Mouse (Mus musculus): ENCODE measurements at regions not wholly inside any gene's neighbourhood (a gene's known extent, or its start where the extent isn't known, plus 50 kb on each side); places are given as distances from the start of the nearest gene placed in this dataset.

GRCm38 (mm10) chr3:34949867-34950266 is 299.7 kb downstream of the Sox2 start:
- Histone ChIP-seq H3K9ac (replicated peaks) (no peak overlapping the region), H3K9me3 (ENCODE audit: control insufficient read depth, low read length) (no peaks in the 10 kb centered on the region), H3K27me3 (ENCODE audit: control insufficient read depth, insufficient read depth, low read length) (no peaks in the 10 kb centered on the region), H3K4me3 (ENCODE audit: insufficient read depth in 1 of 2, low read depth in 2 of 2, low read length in 2 of 2) (no peak overlapping the region), H3K4me1 (replicated peaks; ENCODE audit: control insufficient read depth in 2 of 2, insufficient read depth in 2 of 2, low read length in 1 of 2) (no peaks in the 10 kb centered on the region), H3K27ac (no peak overlapping the region), H3K36me3 (replicated peaks; ENCODE audit: control insufficient read depth, insufficient read depth, low read depth) (no peaks in the 10 kb centered on the region), H3K4me2 (ENCODE audit: low read depth) (no peak overlapping the region)
- 35% methylated on average over 3 of the region's 3 CpGs for WGBS (ENCODE audit: insufficient replicate concordance)
- no peak for ATAC-seq (ENCODE audit: insufficient read depth)
- TF ChIP-seq EP300 (IDR thresholded peaks at IDR 0.05; ENCODE audit: low read depth) (no peak), CTCF (IDR thresholded peaks at IDR 0.05; ENCODE audit: low read depth) (no peak)
- DNase-seq (ENCODE audit: low read depth in 3 of 3, low spot score in 3 of 3): no peak

- DNase-seq (ENCODE audit: low read depth in 3 of 3, low spot score in 3 of 3) (no peak), ATAC-seq (ENCODE audit: insufficient read depth) (no peak)
- no peak overlapping the region for H3K27ac ChIP-seq
- no peaks in the 10 kb centered on the region for H3K27me3 ChIP-seq (ENCODE audit: control insufficient read depth, insufficient read depth, low read length)
- H3K4me2 ChIP-seq (ENCODE audit: low read depth): no peak overlapping the region
- H3K4me1 ChIP-seq (replicated peaks; ENCODE audit: control insufficient read depth in 2 of 2, insufficient read depth in 2 of 2, low read length in 1 of 2): no peaks in the 10 kb centered on the region
- H3K9me3 ChIP-seq (ENCODE audit: control insufficient read depth, low read length): no peaks in the 10 kb centered on the region
- H3K36me3 ChIP-seq (replicated peaks; ENCODE audit: control insufficient read depth, insufficient read depth, low read depth): no peaks in the 10 kb centered on the region
- TF ChIP-seq CTCF (IDR thresholded peaks at IDR 0.05; ENCODE audit: low read depth) (no peak), EP300 (IDR thresholded peaks at IDR 0.05; ENCODE audit: low read depth) (no peak)
- H3K9ac ChIP-seq (replicated peaks): no peak overlapping the region
- no peak overlapping the region for H3K4me3 ChIP-seq (ENCODE audit: insufficient read depth in 1 of 2, low read depth in 2 of 2, low read length in 2 of 2)
- 51% methylated on average over 4 of the region's 4 CpGs for WGBS (ENCODE audit: insufficient replicate concordance)
Measured at GRCm38 (mm10) chr3:34956183-34956582, 306.0 kb downstream of the Sox2 start.

DNA sequence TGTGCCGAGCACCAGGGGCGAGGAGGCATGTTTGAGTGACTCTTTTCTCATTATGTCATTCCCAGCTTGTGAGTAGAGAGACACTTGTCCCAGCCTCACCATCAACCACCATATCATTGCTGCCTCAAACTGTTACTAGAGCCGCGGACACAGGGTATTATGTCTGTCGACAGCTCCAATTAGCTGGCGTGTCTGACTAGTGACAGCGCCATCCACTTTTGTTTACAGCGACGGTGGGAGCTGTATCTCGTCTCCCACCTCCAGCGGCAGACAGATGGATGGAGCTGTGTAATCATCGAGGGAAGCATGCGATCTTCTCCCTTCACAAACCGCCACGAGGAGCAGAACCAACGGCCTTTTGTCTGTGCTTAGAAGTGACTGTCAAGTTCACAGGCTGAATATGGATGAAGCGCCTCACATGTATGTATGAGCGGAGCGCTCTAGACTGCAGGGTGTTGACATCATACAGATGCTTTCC is 308.9 kb downstream of the Sox2 start:
- H3K4me3 ChIP-seq (ENCODE audit: insufficient read depth in 1 of 2, low read depth in 2 of 2, low read length in 2 of 2): no peak overlapping the region
- H3K4me2 ChIP-seq (ENCODE audit: low read depth): no peak overlapping the region
- H3K9ac ChIP-seq (replicated peaks): no peak overlapping the region
- DNase-seq (ENCODE audit: low read depth in 3 of 3, low spot score in 3 of 3): no peak
- H3K36me3 ChIP-seq (replicated peaks; ENCODE audit: control insufficient read depth, insufficient read depth, low read depth): no peaks in the 10 kb centered on the region
- H3K27ac ChIP-seq: no peak overlapping the region
- no peaks in the 10 kb centered on the region for H3K9me3 ChIP-seq (ENCODE audit: control insufficient read depth, low read length)
- no peak for TF ChIP-seq CTCF (IDR thresholded peaks at IDR 0.05; ENCODE audit: low read depth)
- no peak for TF ChIP-seq EP300 (IDR thresholded peaks at IDR 0.05; ENCODE audit: low read depth)
- 72% methylated on average over 19 of the region's 19 CpGs for WGBS (ENCODE audit: insufficient replicate concordance)
- H3K27me3 ChIP-seq (ENCODE audit: control insufficient read depth, insufficient read depth, low read length): no peaks in the 10 kb centered on the region
- no peaks in the 10 kb centered on the region for H3K4me1 ChIP-seq (replicated peaks; ENCODE audit: control insufficient read depth in 2 of 2, insufficient read depth in 2 of 2, low read length in 1 of 2)
- ATAC-seq (ENCODE audit: insufficient read depth): no peak

GRCm38 (mm10) chr3:34966442-34966841 is 316.2 kb downstream of the Sox2 start:
- H3K4me1 ChIP-seq (replicated peaks; ENCODE audit: control insufficient read depth in 2 of 2, insufficient read depth in 2 of 2, low read length in 1 of 2): no peaks in the 10 kb centered on the region
- H3K9me3 ChIP-seq (ENCODE audit: control insufficient read depth, low read length): no peaks in the 10 kb centered on the region
- H3K27me3 ChIP-seq (ENCODE audit: control insufficient read depth, insufficient read depth, low read length): no peaks in the 10 kb centered on the region
- H3K27ac ChIP-seq: no peak overlapping the region
- H3K4me2 ChIP-seq (ENCODE audit: low read depth): no peak overlapping the region
- WGBS (ENCODE audit: insufficient replicate concordance): 59% methylated on average over 6 of the region's 6 CpGs
- TF ChIP-seq CTCF (IDR thresholded peaks at IDR 0.05; ENCODE audit: low read depth) (no peak), EP300 (IDR thresholded peaks at IDR 0.05; ENCODE audit: low read depth) (no peak)
- no peak for ATAC-seq (ENCODE audit: insufficient read depth)
- no peak overlapping the region for H3K9ac ChIP-seq (replicated peaks)
- DNase-seq (ENCODE audit: low read depth in 3 of 3, low spot score in 3 of 3): no peak
- H3K4me3 ChIP-seq (ENCODE audit: insufficient read depth in 1 of 2, low read depth in 2 of 2, low read length in 2 of 2): no peak overlapping the region
- no peaks in the 10 kb centered on the region for H3K36me3 ChIP-seq (replicated peaks; ENCODE audit: control insufficient read depth, insufficient read depth, low read depth)

GRCm38 (mm10) chr3:34967911-34968310 is 317.7 kb downstream of the Sox2 start:
- H3K27me3 ChIP-seq (ENCODE audit: control insufficient read depth, insufficient read depth, low read length): no peaks in the 10 kb centered on the region
- no peak for DNase-seq (ENCODE audit: low read depth in 3 of 3, low spot score in 3 of 3)
- TF ChIP-seq CTCF (IDR thresholded peaks at IDR 0.05; ENCODE audit: low read depth) (no peak), EP300 (IDR thresholded peaks at IDR 0.05; ENCODE audit: low read depth) (no peak)
- no peak overlapping the region for H3K4me2 ChIP-seq (ENCODE audit: low read depth)
- H3K9me3 ChIP-seq (ENCODE audit: control insufficient read depth, low read length): no peaks in the 10 kb centered on the region
- WGBS (ENCODE audit: insufficient replicate concordance): 43% methylated on average over 2 of the region's 2 CpGs
- H3K36me3 ChIP-seq (replicated peaks; ENCODE audit: control insufficient read depth, insufficient read depth, low read depth): no peaks in the 10 kb centered on the region
- ATAC-seq (ENCODE audit: insufficient read depth): no peak
- H3K4me3 ChIP-seq (ENCODE audit: insufficient read depth in 1 of 2, low read depth in 2 of 2, low read length in 2 of 2): no peak overlapping the region
- no peak overlapping the region for H3K27ac ChIP-seq
- no peaks in the 10 kb centered on the region for H3K4me1 ChIP-seq (replicated peaks; ENCODE audit: control insufficient read depth in 2 of 2, insufficient read depth in 2 of 2, low read length in 1 of 2)
- H3K9ac ChIP-seq (replicated peaks): no peak overlapping the region

Measured in liver, embryonic 14.5 days (tissue).